Mouse (Mus musculus) macrophage (primary cell): ENCODE measurements at regions not wholly inside any gene's neighbourhood (a gene's known extent, or its start where the extent isn't known, plus 50 kb on each side); places are given as distances from the start of the nearest gene placed in this dataset.

Source experiments
- H3K27ac ChIP-seq: fragments of 350-480 bp; formaldehyde crosslinking; 2 replicates; pipeline ENCODE4 v1.9.0; 2021
- H3K36me3 ChIP-seq: fragments of 350-480 bp; formaldehyde crosslinking; 2 replicates; pipeline ENCODE4 v1.9.0; 2021; ENCODE audit errors: inconsistent target
- H3K4me3 ChIP-seq: fragments of 350-480 bp; formaldehyde crosslinking; 2 replicates; pipeline ENCODE4 v1.9.0; 2021; ENCODE audit errors: inconsistent target
- H3K79me2 ChIP-seq: fragments of 350-480 bp; formaldehyde crosslinking; 2 replicates; pipeline ENCODE4 v1.9.0; 2021; ENCODE audit errors: inconsistent target
- WGBS: methylation state at CpG from one replicate; pipeline ENCODE4 v1.1.7; 2026; ENCODE audit warnings: inconsistent platforms; ENCODE audit not compliant: missing documents; 5-methylcytosine and 5-hydroxymethylcytosine counted together

- Histone ChIP-seq H3K79me2 (no peaks in the 10 kb centered on the region), H3K36me3 (no peaks in the 10 kb centered on the region), H3K27ac (no peak overlapping the region), H3K4me3 (no peak overlapping the region)
- 74% methylated on average over 12 of the region's 12 CpGs for WGBS
Measured at GRCm38 (mm10) chr10:117896911-117897643, 51.2 kb upstream of the Rap1b start.

GRCm38 (mm10) chr10:117897766-117898165 is 51.9 kb upstream of the Rap1b start:
- WGBS = 68% methylated on average over 5 of the region's 5 CpGs

DNA sequence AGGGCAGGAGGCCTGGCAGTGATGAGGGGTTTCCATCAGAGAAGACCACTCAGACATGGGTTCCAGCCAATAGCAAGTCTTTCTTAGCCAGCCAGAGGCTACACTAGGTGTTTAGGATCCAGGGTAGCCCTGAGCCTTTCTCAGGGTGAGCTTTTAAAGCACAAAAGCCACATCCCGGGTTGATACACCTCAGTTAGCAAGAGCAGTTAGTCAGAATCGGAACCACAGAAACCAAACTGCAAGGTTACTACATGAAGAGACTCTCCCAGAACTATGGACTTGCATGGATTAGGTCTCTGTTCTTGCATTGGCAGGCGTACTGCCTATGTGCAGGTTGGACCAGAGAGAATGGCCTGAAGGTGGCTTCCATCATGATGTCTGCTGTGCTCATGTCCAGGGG is 52.6 kb upstream of the Rap1b start:
- 85% methylated on average over 3 of the region's 3 CpGs for whole genome bisulfite sequencing
- Histone ChIP-seq H3K79me2 (no peaks in the 10 kb centered on the region), H3K36me3 (no peaks in the 10 kb centered on the region), H3K4me3 (no peak overlapping the region), H3K27ac (peak overlapping the region; percentile 60)

More at GRCm38 (mm10) chr10:117897766-117898165, 51.9 kb upstream of the Rap1b start:
- H3K4me3 ChIP-seq = no peak overlapping the region
- H3K79me2 ChIP-seq = no peaks in the 10 kb centered on the region
- H3K36me3 ChIP-seq = no peaks in the 10 kb centered on the region
- no peak overlapping the region for H3K27ac ChIP-seq

- H3K27ac ChIP-seq = peak overlapping the region; percentile 60
- H3K79me2 ChIP-seq = no peaks in the 10 kb centered on the region
- WGBS = 10% methylated on average over 13 of the region's 13 CpGs
- no peak overlapping the region for H3K4me3 ChIP-seq
- no peaks in the 10 kb centered on the region for H3K36me3 ChIP-seq
Measured at GRCm38 (mm10) chr10:117899410-117899935, 53.6 kb upstream of the Rap1b start.

GRCm38 (mm10) chr10:117905666-117906266 is 59.9 kb upstream of the Rap1b start:
- Histone ChIP-seq H3K27ac (peak overlapping the region; percentile 40), H3K4me3 (no peak overlapping the region; the same call in 1 of the 2 replicates), H3K36me3 (no peaks in the 10 kb centered on the region), H3K79me2 (no peaks in the 10 kb centered on the region)
- WGBS = 32% methylated on average over 27 of the region's 27 CpGs

DNA sequence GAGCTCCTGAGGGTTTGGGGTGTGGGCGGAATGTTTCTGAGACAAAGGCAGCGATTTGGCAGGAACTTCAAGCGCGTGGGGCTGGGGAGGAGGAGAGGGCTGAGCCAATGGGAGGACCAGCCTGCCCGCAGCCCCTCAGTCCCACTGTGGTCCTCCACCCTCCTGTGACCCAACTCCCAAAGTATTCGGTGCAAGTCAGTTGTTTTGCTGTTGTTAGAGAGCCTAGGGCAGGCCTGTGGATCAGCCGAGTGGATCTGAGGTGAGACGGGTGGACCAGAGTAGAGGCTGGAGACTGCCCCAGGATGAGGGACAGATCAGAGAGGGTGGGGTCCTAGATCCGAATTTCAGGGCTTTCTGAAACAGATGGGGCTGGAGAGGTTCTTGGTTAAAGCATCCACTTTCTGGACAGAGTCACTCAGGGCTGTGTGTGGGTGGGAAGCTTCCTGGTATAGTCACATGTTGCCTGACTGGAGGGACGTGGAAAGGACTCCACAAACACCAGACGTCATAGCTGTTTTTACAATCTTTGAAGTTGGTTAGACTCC is 60.5 kb upstream of the Rap1b start:
- no peaks in the 10 kb centered on the region for H3K36me3 ChIP-seq
- H3K27ac ChIP-seq = peak overlapping the region; percentile 40
- H3K79me2 ChIP-seq = no peaks in the 10 kb centered on the region
- no peak overlapping the region for H3K4me3 ChIP-seq
- 29% methylated on average over 11 of the region's 11 CpGs for WGBS

- Histone ChIP-seq H3K27ac (no peak overlapping the region), H3K79me2 (no peaks in the 10 kb centered on the region), H3K4me3 (no peak overlapping the region), H3K36me3 (no peaks in the 10 kb centered on the region)
- whole genome bisulfite sequencing = 97% methylated on average over 16 of the region's 16 CpGs
Measured at GRCm38 (mm10) chr10:117908079-117908675, 62.3 kb upstream of the Rap1b start.

DNA sequence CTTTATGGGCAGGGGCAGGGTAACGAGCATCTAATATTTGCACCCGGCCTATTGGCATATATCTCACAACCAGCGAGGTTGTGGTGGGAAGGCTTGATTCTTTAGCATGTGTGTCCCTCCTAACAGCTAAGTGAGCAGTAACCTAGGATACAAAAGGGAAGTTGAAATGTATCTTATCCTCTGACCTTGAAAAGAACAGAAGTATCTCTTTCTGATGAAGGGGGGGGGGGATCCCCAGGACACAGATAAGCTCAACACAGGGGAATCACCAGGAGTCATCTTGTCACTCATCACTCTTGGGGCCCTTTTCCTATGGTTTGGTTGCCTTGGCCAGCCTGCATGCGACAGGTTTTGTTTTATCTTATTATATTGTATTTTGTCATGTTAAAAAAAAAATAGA is 63.3 kb upstream of the Rap1b start:
- H3K79me2 ChIP-seq = no peaks in the 10 kb centered on the region
- WGBS = 83% methylated on average over 4 of the region's 4 CpGs
- H3K36me3 ChIP-seq = no peaks in the 10 kb centered on the region
- H3K27ac ChIP-seq = no peak overlapping the region
- H3K4me3 ChIP-seq = no peak overlapping the region

DNA sequence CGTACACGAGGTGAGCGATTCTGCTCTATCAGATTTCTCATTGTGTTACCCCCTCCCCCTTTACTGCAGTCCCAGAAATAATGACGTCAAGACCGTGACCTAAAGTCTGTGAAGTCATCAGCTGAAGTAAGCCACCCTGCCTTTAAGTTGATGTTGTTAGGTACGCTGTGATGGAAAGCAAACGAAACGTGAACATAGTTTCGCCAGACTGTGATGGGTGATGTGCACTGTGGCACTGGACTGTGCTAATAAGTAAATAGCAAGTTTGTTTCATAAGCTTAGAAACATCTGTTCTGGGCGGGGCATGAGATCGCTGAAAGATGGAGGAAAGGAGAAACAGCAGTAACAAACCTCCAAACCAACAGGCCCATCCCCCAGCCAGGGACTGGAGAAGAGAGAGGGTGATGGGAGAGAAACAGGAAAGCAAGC is 64.0 kb upstream of the Rap1b start:
- no peak overlapping the region for H3K27ac ChIP-seq
- no peak overlapping the region for H3K4me3 ChIP-seq

GRCm38 (mm10) chr10:117910426-117910825 is 64.6 kb upstream of the Rap1b start:
- Histone ChIP-seq H3K27ac (no peak overlapping the region), H3K36me3 (no peaks in the 10 kb centered on the region), H3K4me3 (no peak overlapping the region), H3K79me2 (no peaks in the 10 kb centered on the region)
- 80% methylated on average over 7 of the region's 7 CpGs for WGBS

More for the DNA sequence above, 64.0 kb upstream of the Rap1b start:
- H3K79me2 ChIP-seq = no peaks in the 10 kb centered on the region
- no peaks in the 10 kb centered on the region for H3K36me3 ChIP-seq
- 75% methylated on average over 11 of the region's 11 CpGs for WGBS

DNA sequence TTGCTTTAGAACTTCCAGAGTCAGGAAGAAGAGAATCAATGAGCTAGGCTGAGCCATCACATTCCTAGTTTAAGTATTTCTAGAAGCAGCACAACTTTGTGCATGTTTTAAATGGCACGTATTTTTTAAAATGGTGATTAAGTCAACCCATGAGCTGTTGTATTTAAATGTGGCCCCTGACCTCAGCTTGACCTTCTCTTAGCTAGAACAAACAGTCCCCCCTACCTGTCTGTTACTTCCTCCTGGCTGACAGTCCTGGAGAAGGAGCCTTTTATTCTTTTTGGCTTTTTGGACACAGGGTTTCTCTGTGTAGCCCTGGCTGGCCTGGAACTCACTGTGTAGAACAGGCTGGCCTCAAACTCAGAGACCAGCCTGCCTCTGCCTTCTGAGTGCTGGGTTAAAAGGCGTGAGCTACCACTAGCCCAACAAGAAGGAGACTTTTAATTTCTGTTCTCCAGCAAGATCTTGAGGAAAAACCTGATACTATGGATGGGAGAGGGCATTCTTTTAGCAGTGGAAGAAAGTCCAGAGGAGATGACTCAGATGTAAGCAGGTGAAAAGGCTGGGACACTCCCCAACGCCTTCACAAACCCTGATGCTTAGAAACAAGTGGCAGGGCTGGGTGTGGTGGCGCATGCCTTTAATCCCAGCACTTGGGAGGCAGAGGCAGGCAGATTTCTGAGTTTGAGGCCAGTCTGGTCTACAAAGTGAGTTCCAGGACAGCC is 69.3 kb upstream of the Rap1b start:
- Histone ChIP-seq H3K79me2 (no peaks in the 10 kb centered on the region), H3K4me3 (no peak overlapping the region), H3K27ac (no peak overlapping the region), H3K36me3 (no peaks in the 10 kb centered on the region)
- 98% methylated on average over 3 of the region's 4 CpGs for WGBS

GRCm38 (mm10) chr10:117916280-117916679 is 70.4 kb upstream of the Rap1b start:
- Histone ChIP-seq H3K36me3 (no peaks in the 10 kb centered on the region), H3K79me2 (no peaks in the 10 kb centered on the region), H3K4me3 (no peak overlapping the region), H3K27ac (no peak overlapping the region)
- 73% methylated on average over 7 of the region's 7 CpGs for WGBS

DNA sequence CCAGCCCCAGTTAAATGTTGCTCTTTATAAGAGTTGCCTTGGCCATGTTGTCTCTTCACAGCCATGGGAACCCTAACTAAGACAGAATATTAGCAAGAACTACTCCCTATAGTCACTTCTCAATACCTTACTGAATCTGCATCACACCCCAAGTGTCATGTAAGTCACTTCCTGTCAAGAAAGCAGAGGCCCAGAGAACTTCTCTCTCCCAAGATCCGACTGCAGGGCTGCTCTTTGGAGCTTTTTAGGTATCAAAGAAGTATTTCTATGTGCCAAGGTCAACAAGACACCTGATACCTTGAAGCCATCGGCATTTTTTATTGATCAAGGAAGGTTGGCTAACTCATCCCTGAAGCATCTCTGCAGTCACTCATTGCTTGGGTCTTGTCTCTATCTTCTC is 72.0 kb upstream of the Rap1b start:
- no peak overlapping the region for H3K27ac ChIP-seq
- H3K36me3 ChIP-seq = no peaks in the 10 kb centered on the region
- no peak overlapping the region for H3K4me3 ChIP-seq
- no peaks in the 10 kb centered on the region for H3K79me2 ChIP-seq
- WGBS = 71% methylated on average over 2 of the region's 2 CpGs

DNA sequence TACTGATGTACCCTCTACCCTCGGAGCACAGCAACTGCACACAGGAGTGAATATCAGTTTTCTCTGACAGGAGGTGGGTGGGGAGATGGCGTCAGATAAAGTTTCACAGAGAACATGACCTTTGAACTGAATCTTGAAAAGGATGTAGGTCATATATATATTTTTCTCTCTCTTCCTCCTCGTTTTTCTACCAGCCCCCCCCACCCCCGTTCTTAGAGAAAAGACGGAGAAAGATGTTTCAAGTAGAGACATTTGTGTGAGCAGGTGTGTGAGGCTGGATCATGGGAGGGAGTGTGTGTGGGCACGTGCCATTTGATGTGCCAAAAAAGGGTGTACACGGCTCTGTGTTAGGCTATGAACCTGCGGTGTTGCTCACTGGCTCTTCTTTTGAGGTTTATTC is 72.8 kb upstream of the Rap1b start:
- no peak overlapping the region for H3K4me3 ChIP-seq
- 91% methylated on average over 8 of the region's 8 CpGs for WGBS
- no peaks in the 10 kb centered on the region for H3K79me2 ChIP-seq
- no peaks in the 10 kb centered on the region for H3K36me3 ChIP-seq
- no peak overlapping the region for H3K27ac ChIP-seq
